In the genomic region with DNA sequence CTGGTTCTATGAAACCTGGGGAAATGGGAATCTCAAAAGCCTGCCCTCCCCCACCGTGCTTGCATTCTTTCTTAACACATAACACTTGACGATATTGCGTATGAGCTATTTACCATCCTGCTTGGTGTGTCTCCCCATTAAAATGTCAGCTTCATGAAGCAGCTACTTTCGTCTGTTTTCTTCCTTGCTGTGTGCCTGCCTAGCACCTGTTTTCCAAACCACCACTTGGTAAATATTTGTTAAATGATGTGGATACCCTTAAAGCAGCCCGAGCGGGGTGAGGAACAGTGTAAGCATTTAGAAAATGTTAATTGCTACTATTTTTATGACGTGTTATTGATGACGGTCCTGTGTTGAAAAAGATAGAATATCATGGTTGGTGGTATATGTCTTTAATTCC, we compare ENCODE assay signal across 20 mouse cellular contexts.
"Had no signal": no experiment of that assay in that cellular context is flagged by ENCODE, and none has a peak within 500 bp of the region (broad histone marks: within the 10 kb centered on the region; RNA-seq: fewer than 3 reads in every experiment).

No protein-coding gene starts in this region.

- H3K27me3 ChIP-seq: intestine, embryonic 15.5 days; limb, embryonic 12.5 days; limb, embryonic 15.5 days; neural tube, embryonic 12.5 days; neural tube, embryonic 15.5 days; stomach, embryonic 15.5 days had no signal

- H3K4me2 ChIP-seq: intestine, embryonic 15.5 days; limb, embryonic 12.5 days; limb, embryonic 15.5 days; liver, embryonic 11.5 days; midbrain, embryonic 11.5 days; neural tube, embryonic 12.5 days; neural tube, embryonic 15.5 days; stomach, embryonic 15.5 days had no signal

- DNase-seq: kidney, adult 11 months; kidney, adult 8-10 months; kidney, postnatal 14 days; kidney, postnatal 4 days; left cerebral cortex, postnatal 4 days; liver, postnatal 0 days; midbrain, embryonic 14.5 days; right cerebral cortex, adult 18-20 months; right cerebral cortex, postnatal 25 days; spleen, adult 18-20 months; thymus, postnatal 25 days had no signal

- H3K9ac ChIP-seq: intestine, embryonic 15.5 days; limb, embryonic 12.5 days; limb, embryonic 15.5 days; liver, embryonic 14.5 days; liver, postnatal 0 days; neural tube, embryonic 12.5 days; neural tube, embryonic 15.5 days; stomach, embryonic 15.5 days had no signal

- H3K9me3 ChIP-seq: intestine, embryonic 15.5 days; limb, embryonic 12.5 days; limb, embryonic 15.5 days; neural tube, embryonic 12.5 days; neural tube, embryonic 15.5 days; stomach, embryonic 15.5 days had no signal

- H3K36me3 ChIP-seq: intestine, embryonic 15.5 days; limb, embryonic 12.5 days; limb, embryonic 15.5 days; neural tube, embryonic 12.5 days; neural tube, embryonic 15.5 days; stomach, embryonic 15.5 days had no signal

- ATAC-seq: intestine, embryonic 15.5 days; liver, postnatal 0 days had no signal

- H3K4me3 ChIP-seq: intestine, embryonic 15.5 days; limb, embryonic 12.5 days; limb, embryonic 15.5 days; neural tube, embryonic 12.5 days; neural tube, embryonic 15.5 days; stomach, embryonic 15.5 days had no signal

- H3K27ac ChIP-seq: intestine, embryonic 15.5 days; limb, embryonic 12.5 days; limb, embryonic 15.5 days; liver, embryonic 14.5 days; neural tube, embryonic 12.5 days; neural tube, embryonic 15.5 days; stomach, embryonic 15.5 days had no signal

- H3K4me1 ChIP-seq: intestine, embryonic 15.5 days; limb, embryonic 15.5 days; neural tube, embryonic 12.5 days had no signal
